Mouse (Mus musculus) cerebellum, adult 2 months (tissue): ENCODE measurements around the gene Fam168b. TPM values are rescaled to one million over a fixed set of nuclear protein-coding genes. Genes with fewer than 3 reads are reported as not detected.

Source experiments
- DNase-seq, 2 experiments: peaks; one replicate each; pipeline ENCODE4 v3.0.0; 2021
- H3K27ac ChIP-seq: fragments of 200-500 bp; 2 replicates; pipeline ENCODE4 v1.5.1; 2012; ENCODE audit warnings: low read length, control low read depth, inconsistent platforms; ENCODE audit not compliant: insufficient read depth
- H3K27me3 ChIP-seq: fragments of 200-500 bp; 2 replicates; pipeline ENCODE4 v1.6.1; 2012; ENCODE audit warnings: inconsistent platforms, mild to moderate bottlenecking, low read length, moderate library complexity; ENCODE audit not compliant: control insufficient read depth, insufficient read depth
- H3K4me1 ChIP-seq: fragments of 200-500 bp; 2 replicates; pipeline ENCODE4 v1.6.1; 2011; ENCODE audit warnings: low read length; ENCODE audit not compliant: control insufficient read depth, insufficient read depth
- H3K4me3 ChIP-seq: fragments of 200-500 bp; replicated peaks from 2 replicates; pipeline ENCODE3; 2011; ENCODE audit warnings: mild to moderate bottlenecking, low read depth, low read length, control low read depth; ENCODE audit not compliant: insufficient read depth
- CTCF ChIP-seq: fragments of 200-500 bp; IDR thresholded peaks from 2 replicates; pipeline ENCODE4 v1.5.1; 2011; ENCODE audit warnings: low read depth, mild to moderate bottlenecking, control low read depth, low read length, moderate library complexity, borderline replicate concordance; ENCODE audit not compliant: insufficient read depth
- POLR2A ChIP-seq: fragments of 200-500 bp; IDR thresholded peaks from 2 replicates; pipeline ENCODE4 v1.6.1; 2011; ENCODE audit warnings: low read length, control low read depth, borderline replicate concordance; ENCODE audit not compliant: insufficient read depth
- WGBS: fragments of 180-500 bp; shearing (Covaris S2); methylation state at CpG from one replicate; pipeline ENCODE4 v1.1.7; 2018; 5-methylcytosine and 5-hydroxymethylcytosine counted together
- polyA plus RNA-seq: library from polyadenylated mRNA; depleted of rRNA; stranded (reverse); fragments of >200 nt; gene quantifications from 2 replicates; pipeline ENCODE4 v1.2.3, GENCODE M21; 2012; rRNA removed

Gene Fam168b
- polyA plus RNA-seq, 1 experiment = 230 TPM

DNA sequence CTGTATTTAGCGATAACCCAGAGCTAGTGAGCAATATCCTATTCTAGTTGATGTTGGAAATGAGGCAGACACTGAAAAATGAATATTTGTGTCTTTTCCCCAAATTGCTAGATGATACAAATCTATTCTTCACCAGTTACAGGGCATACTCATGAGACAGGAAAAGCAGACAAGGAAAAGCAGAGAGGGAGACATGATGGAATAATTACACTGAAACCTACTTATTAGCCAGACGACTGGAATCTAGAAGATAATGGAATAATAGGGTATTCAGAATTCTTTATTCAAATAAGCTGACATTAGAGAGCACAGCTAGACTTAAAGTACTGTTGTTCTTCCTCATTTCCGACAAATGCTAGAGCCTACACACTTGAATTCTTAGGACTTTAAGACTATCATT is 67.0 kb downstream of the Fam168b start:
- no peak for DNase-seq
- TF ChIP-seq CTCF (no peak), POLR2A (no peak)
- H3K27me3 ChIP-seq = no peaks in the 10 kb centered on the region

DNA sequence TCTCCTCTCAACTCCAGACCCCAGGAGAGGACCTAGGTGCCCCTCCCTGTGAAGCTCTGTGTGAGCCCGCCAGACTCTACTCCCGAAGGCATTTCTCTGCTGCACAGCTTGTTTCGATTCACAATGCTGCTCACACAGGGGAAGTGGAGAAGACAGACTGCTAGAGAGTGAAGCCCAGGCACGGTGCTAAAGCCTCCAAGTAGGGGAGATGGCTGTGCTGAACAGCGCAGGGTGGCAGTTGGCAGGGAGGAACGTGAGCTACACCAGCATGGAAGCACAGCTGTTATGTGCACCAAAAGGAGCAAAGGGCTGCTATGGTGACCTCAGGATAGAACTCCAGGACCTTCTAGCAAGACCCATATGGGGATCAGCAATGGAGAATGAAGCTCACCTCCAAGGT is 74.0 kb downstream of the Fam168b start:
- DNase-seq = no peak

More for the DNA sequence above, 67.0 kb downstream of the Fam168b start:
- 94% methylated on average over 3 of the region's 3 CpGs for WGBS
- Histone ChIP-seq H3K27ac (no peak overlapping the region), H3K4me3 (no peak overlapping the region), H3K4me1 (no peaks in the 10 kb centered on the region; the same call in 1 of the 2 replicates)

DNA sequence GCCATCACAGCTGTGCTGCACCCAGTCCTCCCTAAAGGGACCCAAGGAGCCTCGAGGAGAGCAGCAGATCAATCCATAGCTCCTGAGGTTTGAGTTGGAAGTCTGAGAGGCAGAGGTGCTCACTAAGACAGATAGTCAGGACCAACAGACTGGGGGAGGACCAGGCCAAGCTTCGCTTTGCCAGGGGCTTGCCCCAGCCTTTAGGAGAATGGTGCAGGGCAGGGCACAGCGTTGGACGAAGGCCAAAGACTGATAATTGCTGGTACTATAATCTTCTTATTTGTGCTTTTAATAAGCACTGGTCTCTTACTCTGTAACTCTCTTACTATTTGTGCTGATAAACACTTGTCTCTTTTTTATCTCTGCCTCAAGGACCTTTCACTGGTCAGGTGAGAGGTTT is 75.0 kb downstream of the Fam168b start:
- TF ChIP-seq POLR2A (no peak), CTCF (no peak)
- 75% methylated on average over 4 of the region's 4 CpGs for WGBS
- H3K4me3 ChIP-seq = no peak overlapping the region
- peaks cover 20% of the 10 kb centered on the region for H3K4me1 ChIP-seq
- H3K27ac ChIP-seq = peak overlapping the region; percentile 10
- peak in 1 of 2 experiments; percentile 24 for DNase-seq
- no peaks in the 10 kb centered on the region for H3K27me3 ChIP-seq

More for the DNA sequence above, 74.0 kb downstream of the Fam168b start:
- peaks cover 20% of the 10 kb centered on the region for H3K4me1 ChIP-seq
- WGBS = 43% methylated on average over 6 of the region's 6 CpGs
- TF ChIP-seq POLR2A = no peak
- TF ChIP-seq CTCF = no peak
- H3K4me3 ChIP-seq = no peak overlapping the region
- H3K27me3 ChIP-seq = no peaks in the 10 kb centered on the region
- H3K27ac ChIP-seq = no peak overlapping the region

DNA sequence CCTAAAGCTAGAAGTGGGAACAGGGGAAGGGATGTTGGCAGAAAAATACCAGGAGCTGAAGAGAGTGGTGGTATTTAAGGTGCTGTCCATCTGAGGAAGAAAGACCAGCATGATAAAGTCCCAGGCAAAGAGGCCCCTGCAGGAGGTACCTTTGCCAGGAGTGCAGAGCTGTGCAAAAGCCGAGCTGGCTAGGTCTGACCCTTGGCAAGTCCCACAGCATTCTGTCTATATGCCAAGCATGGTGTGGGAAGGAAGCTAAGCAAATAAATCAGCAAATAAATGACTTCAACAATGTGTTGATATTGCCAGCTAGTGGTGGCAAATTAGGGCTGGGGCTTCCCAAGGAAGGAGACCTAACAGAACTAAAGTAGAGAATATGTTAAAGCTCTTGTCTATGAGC is 76.0 kb downstream of the Fam168b start:
- H3K4me3 ChIP-seq = no peak overlapping the region
- H3K27ac ChIP-seq = peak overlapping the region; percentile 51
- DNase-seq = peak; percentile 85 to 88
- H3K27me3 ChIP-seq = no peaks in the 10 kb centered on the region
- WGBS = 4% methylated on average over 1 of the region's 1 CpGs
- peaks cover 20% of the 10 kb centered on the region for H3K4me1 ChIP-seq
- TF ChIP-seq CTCF (no peak), POLR2A (no peak)

Other genes starting within 250 kb of the Fam168b start
- gene Plekhb2, start 6.9 kb upstream of the Fam168b start, polyA plus RNA-seq = 208 and 209 TPM in 2 replicates